Mouse (Mus musculus): ENCODE results near the gene Tns3.
"Not testable (repeated sequence)": the region's sequence is repeated elsewhere in the genome, so short reads cannot be mapped to it uniquely, and the experiment has no call there.

Tns3 gene

GRCm38 (mm10) chr11:8569232-8570028 lies 94.9 kb downstream of the Tns3 start:
- no peak for DNase-seq

- DNase-seq, result no peak
These were observed 95.5 kb downstream of the Tns3 start for GRCm38 (mm10) chr11:8568829-8569228.

- no peak for DNase-seq
These were observed 98.0 kb downstream of the Tns3 start for GRCm38 (mm10) chr11:8566250-8566853.

GRCm38 (mm10) chr11:8558761-8559282 lies 105.5 kb downstream of the Tns3 start:
- DNase-seq, result no peak

GRCm38 (mm10) chr11:8558258-8558657 lies 106.1 kb downstream of the Tns3 start:
- no peak for DNase-seq

GRCm38 (mm10) chr11:8557006-8557405 lies 107.3 kb downstream of the Tns3 start:
- DNase-seq, result no peak

GRCm38 (mm10) chr11:8551710-8552109 lies 112.6 kb downstream of the Tns3 start:
- no peak for DNase-seq

- DNase-seq, result no peak
These were observed 116.7 kb downstream of the Tns3 start for GRCm38 (mm10) chr11:8547661-8548060.

GRCm38 (mm10) chr11:8545798-8546197 lies 118.5 kb downstream of the Tns3 start:
- no peak for DNase-seq

- DNase-seq, result no peak
These were observed 120.0 kb downstream of the Tns3 start for GRCm38 (mm10) chr11:8544355-8544754.

GRCm38 (mm10) chr11:8541222-8541815 lies 123.0 kb downstream of the Tns3 start:
- DNase-seq, result no peak

GRCm38 (mm10) chr11:8539593-8540265 lies 124.6 kb downstream of the Tns3 start:
- DNase-seq, result no peak

- DNase-seq, result no peak
These were observed 127.2 kb downstream of the Tns3 start for GRCm38 (mm10) chr11:8537013-8537614.

- peak; percentile 41 for DNase-seq
These were observed 129.4 kb downstream of the Tns3 start for GRCm38 (mm10) chr11:8534893-8535292.

- DNase-seq, result not testable (repeated sequence)
These were observed 131.6 kb downstream of the Tns3 start for GRCm38 (mm10) chr11:8532771-8533170.

- DNase-seq, result no peak
These were observed 132.1 kb downstream of the Tns3 start for GRCm38 (mm10) chr11:8532112-8532747.

- no peak for DNase-seq
These were observed 133.8 kb downstream of the Tns3 start for GRCm38 (mm10) chr11:8530506-8530905.

GRCm38 (mm10) chr11:8530036-8530435 lies 134.3 kb downstream of the Tns3 start:
- no peak for DNase-seq

GRCm38 (mm10) chr11:8525463-8526145 lies 138.7 kb downstream of the Tns3 start:
- DNase-seq, result no peak

GRCm38 (mm10) chr11:8523344-8524126 lies 140.8 kb downstream of the Tns3 start:
- DNase-seq, result peak; percentile 74
